In the genomic region with DNA sequence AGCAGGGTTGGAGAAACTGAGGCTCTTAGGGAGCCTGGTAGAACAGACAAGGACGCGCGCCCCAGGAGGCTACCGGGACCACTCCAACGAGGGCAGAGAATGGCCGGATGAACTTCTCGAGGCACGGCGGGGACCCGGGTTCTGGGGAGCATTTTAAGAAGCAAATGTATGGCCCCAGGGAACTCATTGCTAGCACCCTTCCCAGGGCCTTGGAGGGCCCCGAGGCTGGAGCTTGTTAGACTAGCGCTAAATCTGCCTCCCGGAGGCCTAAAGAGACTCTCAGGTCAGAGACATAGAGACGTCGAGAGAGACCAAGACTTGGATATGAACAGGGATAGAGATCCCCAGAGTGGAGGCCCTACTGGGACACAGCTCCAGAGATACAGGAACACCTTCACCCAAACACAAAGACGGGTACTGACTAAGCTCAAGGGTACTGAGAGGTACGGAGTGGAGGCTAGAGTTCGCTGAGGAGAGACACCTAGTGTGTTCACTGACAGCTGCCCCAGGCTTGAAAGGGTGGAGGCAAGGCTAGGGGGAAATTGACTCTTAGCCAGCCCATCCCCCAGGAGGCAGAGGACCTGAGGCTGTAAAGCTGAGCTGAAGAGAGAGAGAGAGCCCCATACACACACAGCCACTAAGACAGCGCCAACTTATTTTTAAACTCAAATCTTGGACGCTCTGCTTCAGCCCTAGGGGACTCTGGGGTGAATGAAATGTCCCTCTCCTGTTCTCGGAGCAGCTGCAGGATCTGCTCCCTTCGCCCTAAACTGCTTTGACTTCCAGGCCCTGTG, we compare ENCODE assay signal across 7 mouse cellular contexts. TPM values are rescaled to one million over a fixed set of nuclear protein-coding genes. Genes with fewer than 3 reads are reported as not detected.
A peak's percentile ranks its signal among the peaks of the same experiment; 100 is the strongest.
DNase-seq lines count a peak whose midpoint lies in the region; ATAC-seq lines count a peak whose summit lies in the region.

No protein-coding gene starts in this region.

- H3K9me3 ChIP-seq in embryonic facial prominence, embryonic 15.5 days (replicated peaks) = no peaks in the 10 kb centered on the region
- no peaks in the 10 kb centered on the region for H3K9me3 ChIP-seq in lung, embryonic 16.5 days (ENCODE audit: control insufficient read depth, low read length)

- intact Hi-C loops in heart, postnatal 36 days (cut with DNase I) = no loop called here

- H3K27ac ChIP-seq in embryonic facial prominence, embryonic 15.5 days (replicated peaks) = peak overlapping the region; percentile 97
- peak overlapping the region; percentile 88 for H3K27ac ChIP-seq in lung, embryonic 16.5 days (ENCODE audit: low read length)

- WGBS in embryonic facial prominence, embryonic 15.5 days = 1% methylated on average over 22 of the region's 22 CpGs
- WGBS in lung, embryonic 16.5 days = 3% methylated on average over 22 of the region's 22 CpGs

- peak overlapping the region; percentile 87 for H3K4me3 ChIP-seq in embryonic facial prominence, embryonic 15.5 days (replicated peaks)
- peak overlapping the region; percentile 84 for H3K4me3 ChIP-seq in lung, embryonic 16.5 days (ENCODE audit: low read length)

- H3K4me1 ChIP-seq in embryonic facial prominence, embryonic 15.5 days = peaks cover 56% of the 10 kb centered on the region
- H3K4me1 ChIP-seq in lung, embryonic 16.5 days (replicated peaks; ENCODE audit: control insufficient read depth, insufficient read depth, low read length) = peaks cover 39% of the 10 kb centered on the region

- H3K9ac ChIP-seq in embryonic facial prominence, embryonic 15.5 days = peak overlapping the region; percentile 87
- peak overlapping the region; percentile 85 for H3K9ac ChIP-seq in lung, embryonic 16.5 days (ENCODE audit: low read length)

- H3K27me3 ChIP-seq in embryonic facial prominence, embryonic 15.5 days = no peaks in the 10 kb centered on the region
- peaks cover 11% of the 10 kb centered on the region for H3K27me3 ChIP-seq in lung, embryonic 16.5 days (ENCODE audit: control insufficient read depth, insufficient read depth, low read depth, low read length)
- H3K27me3 ChIP-seq in splenic B cell, adult 2 months (ENCODE audit: control insufficient read depth, insufficient read depth, low read length, poor library complexity, severe bottlenecking) = no peaks in the 10 kb centered on the region

- ATAC-seq in CD4-positive, CD25-positive, alpha-beta regulatory T cell, adult 4 months = peak; percentile 27
- peak; percentile 16 for ATAC-seq in embryonic facial prominence, embryonic 15.5 days (ENCODE audit: insufficient number of reproducible peaks, low FRiP score, low TSS enrichment, low read depth)
- ATAC-seq in lung, embryonic 16.5 days (ENCODE audit: low read depth) = peak; percentile 18

- H3K36me3 ChIP-seq in embryonic facial prominence, embryonic 15.5 days = peaks cover 5% of the 10 kb centered on the region; the same call in 1 of the 2 replicates
- no peaks in the 10 kb centered on the region; the same call in 1 of the 2 replicates for H3K36me3 ChIP-seq in lung, embryonic 16.5 days (ENCODE audit: control insufficient read depth, insufficient read depth, low read length)
- no peaks in the 10 kb centered on the region for H3K36me3 ChIP-seq in splenic B cell, adult 2 months (ENCODE audit: control insufficient read depth, insufficient read depth, low read length, poor library complexity, severe bottlenecking)

- H3K4me2 ChIP-seq in embryonic facial prominence, embryonic 15.5 days (replicated peaks) = peak overlapping the region; percentile 81
- H3K4me2 ChIP-seq in lung, embryonic 16.5 days (ENCODE audit: low read depth, low read length) = peak overlapping the region; percentile 91

- DNase-seq in B cell, adult 2 months = peak; percentile 34 to 40
- peak; percentile 41 to 62 for DNase-seq in heart, postnatal 36 days
- DNase-seq in splenic B cell, adult 2 months (ENCODE audit: low read depth, low spot score) = peak; percentile 45
- DNase-seq in adrenal gland, adult 8-10 months = no peak

RNA-seq across cellular contexts. Expression of gene Fhl3, which starts 0.7 kb away (rescaled TPM):
- polyA plus RNA-seq in CD4-positive, CD25-positive, alpha-beta regulatory T cell, adult 4 months (2017; shearing (Covaris generic)) = 10 to 100 TPM in 1 of 2 experiments, 1 to 10 TPM in 1; 6.6 to 11.0 TPM
- 17.3 and 17.8 TPM in 2 replicates for polyA plus RNA-seq in embryonic facial prominence, embryonic 15.5 days (2015; fragmentation: Nextera tagmentation; extraction: Ambion mirVana)
- total RNA-seq in heart, postnatal 36 days (2021) = 10 to 100 TPM; 12.9 to 13.7 TPM
- 6.6 and 8.0 TPM in 2 replicates for polyA plus RNA-seq in lung, embryonic 16.5 days (2015; fragmentation: Nextera tagmentation; extraction: Ambion mirVana)
- total RNA-seq in adrenal gland, adult 8-10 months (2022) = 10 to 100 TPM in 2 of 4 experiments, 1 to 10 TPM in 2; 5.5 to 12.8 (median 8.9) TPM

RNA-seq across cellular contexts. Expression of gene Utp11, which starts 7.8 kb away (rescaled TPM):
- 10 to 100 TPM; 83.1 to 87.9 TPM for polyA plus RNA-seq in CD4-positive, CD25-positive, alpha-beta regulatory T cell, adult 4 months (2017; shearing (Covaris generic))
- polyA plus RNA-seq in embryonic facial prominence, embryonic 15.5 days (2015; fragmentation: Nextera tagmentation; extraction: Ambion mirVana) = 68.9 and 71.3 TPM in 2 replicates
- 10 to 100 TPM; 12.1 to 14.0 TPM for total RNA-seq in heart, postnatal 36 days (2021)
- polyA plus RNA-seq in lung, embryonic 16.5 days (2015; fragmentation: Nextera tagmentation; extraction: Ambion mirVana) = 52.9 and 59.5 TPM in 2 replicates
- 10 to 100 TPM; 31.2 to 40.7 (median 34.4) TPM for total RNA-seq in adrenal gland, adult 8-10 months (2022)

RNA-seq across cellular contexts. Expression of gene Sf3a3, which starts 13.3 kb away (rescaled TPM):
- 100 to 1,000 TPM; 104 to 108 TPM for polyA plus RNA-seq in CD4-positive, CD25-positive, alpha-beta regulatory T cell, adult 4 months (2017; shearing (Covaris generic))
- 138 and 141 TPM in 2 replicates for polyA plus RNA-seq in embryonic facial prominence, embryonic 15.5 days (2015; fragmentation: Nextera tagmentation; extraction: Ambion mirVana)
- 10 to 100 TPM; 18.1 to 18.2 TPM for total RNA-seq in heart, postnatal 36 days (2021)
- 122 and 134 TPM in 2 replicates for polyA plus RNA-seq in lung, embryonic 16.5 days (2015; fragmentation: Nextera tagmentation; extraction: Ambion mirVana)
- total RNA-seq in adrenal gland, adult 8-10 months (2022) = 10 to 100 TPM; 33.5 to 42.5 (median 37.2) TPM

RNA-seq across cellular contexts. Expression of gene Inpp5b, which starts 40.4 kb away (rescaled TPM):
- 100 to 1,000 TPM in 1 of 2 experiments, 10 to 100 TPM in 1; 88.0 to 146 TPM for polyA plus RNA-seq in CD4-positive, CD25-positive, alpha-beta regulatory T cell, adult 4 months (2017; shearing (Covaris generic))
- 29.2 and 30.9 TPM in 2 replicates for polyA plus RNA-seq in embryonic facial prominence, embryonic 15.5 days (2015; fragmentation: Nextera tagmentation; extraction: Ambion mirVana)
- total RNA-seq in heart, postnatal 36 days (2021) = 10 to 100 TPM in 1 of 2 experiments, 1 to 10 TPM in 1; 8.6 to 11.7 TPM
- polyA plus RNA-seq in lung, embryonic 16.5 days (2015; fragmentation: Nextera tagmentation; extraction: Ambion mirVana) = 36.0 and 40.3 TPM in 2 replicates
- total RNA-seq in adrenal gland, adult 8-10 months (2022) = 10 to 100 TPM; 24.9 to 36.2 (median 29.7) TPM

RNA-seq across cellular contexts. Expression of gene Pou3f1, which starts 44.6 kb away (rescaled TPM):
- polyA plus RNA-seq in CD4-positive, CD25-positive, alpha-beta regulatory T cell, adult 4 months (2017; shearing (Covaris generic)) = not detected
- 4.4 and 4.9 TPM in 2 replicates for polyA plus RNA-seq in embryonic facial prominence, embryonic 15.5 days (2015; fragmentation: Nextera tagmentation; extraction: Ambion mirVana)
- total RNA-seq in heart, postnatal 36 days (2021) = under 1 TPM; 0.11 to 0.16 TPM
- 0.06 and 0.13 TPM in 2 replicates for polyA plus RNA-seq in lung, embryonic 16.5 days (2015; fragmentation: Nextera tagmentation; extraction: Ambion mirVana)
- under 1 TPM; 0.06 to 0.15 (median 0.11) TPM for total RNA-seq in adrenal gland, adult 8-10 months (2022)
